Mouse (Mus musculus) erythroblast, embryonic 14.5 days (primary cell): ENCODE data around the gene Masp2. TPM values are rescaled to one million over a fixed set of nuclear protein-coding genes. Genes with fewer than 3 reads are reported as not detected.

Source experiments
- H3K27me3 ChIP-seq: 2 replicates; pipeline ENCODE4 v1.6.1; 2012; ENCODE audit warnings: inconsistent platforms; ENCODE audit not compliant: control insufficient read depth
- H3K36me3 ChIP-seq: 2 replicates; pipeline ENCODE4 v1.6.1; 2012; ENCODE audit warnings: mild to moderate bottlenecking, inconsistent platforms; ENCODE audit not compliant: control insufficient read depth
- H3K4me1 ChIP-seq: 2 replicates; pipeline ENCODE4 v1.6.1; 2012; ENCODE audit warnings: inconsistent platforms; ENCODE audit not compliant: control insufficient read depth
- H3K4me3 ChIP-seq: replicated peaks from 2 replicates; pipeline ENCODE3; 2012; ENCODE audit warnings: moderate library complexity, mild to moderate bottlenecking, inconsistent platforms
- H3K9me3 ChIP-seq: 2 replicates; pipeline ENCODE4 v1.6.1; 2012; ENCODE audit warnings: low read length, inconsistent platforms, mixed read lengths; ENCODE audit not compliant: control insufficient read depth
- GATA1 ChIP-seq: IDR thresholded peaks from 2 replicates; pipeline ENCODE4 v1.6.1; 2012; ENCODE audit warnings: low read length, inconsistent platforms, mixed read lengths
- TAL1 ChIP-seq: IDR thresholded peaks from 3 replicates; pipeline ENCODE4 v1.6.1; 2012; ENCODE audit warnings: low read length, inconsistent platforms, mixed read lengths
- polyA plus RNA-seq: library from polyadenylated mRNA; stranded (reverse); fragments of >175 nt; gene quantifications from 2 replicates; pipeline ENCODE4 v1.2.3, GENCODE M21; 2012

Masp2 gene
- polyA plus RNA-seq, 1 experiment, result 0.12 TPM

GRCm38 (mm10) chr4:148609805-148610204, 7.5 kb downstream of the Masp2 start:
- no peaks in the 10 kb centered on the region for H3K4me1 ChIP-seq
- no peaks in the 10 kb centered on the region for H3K27me3 ChIP-seq
- H3K4me3 ChIP-seq, result no peak overlapping the region
- no peaks in the 10 kb centered on the region for H3K9me3 ChIP-seq
- TF ChIP-seq GATA1 (no peak), TAL1 (no peak)
- H3K36me3 ChIP-seq, result peaks cover 59% of the 10 kb centered on the region

DNA sequence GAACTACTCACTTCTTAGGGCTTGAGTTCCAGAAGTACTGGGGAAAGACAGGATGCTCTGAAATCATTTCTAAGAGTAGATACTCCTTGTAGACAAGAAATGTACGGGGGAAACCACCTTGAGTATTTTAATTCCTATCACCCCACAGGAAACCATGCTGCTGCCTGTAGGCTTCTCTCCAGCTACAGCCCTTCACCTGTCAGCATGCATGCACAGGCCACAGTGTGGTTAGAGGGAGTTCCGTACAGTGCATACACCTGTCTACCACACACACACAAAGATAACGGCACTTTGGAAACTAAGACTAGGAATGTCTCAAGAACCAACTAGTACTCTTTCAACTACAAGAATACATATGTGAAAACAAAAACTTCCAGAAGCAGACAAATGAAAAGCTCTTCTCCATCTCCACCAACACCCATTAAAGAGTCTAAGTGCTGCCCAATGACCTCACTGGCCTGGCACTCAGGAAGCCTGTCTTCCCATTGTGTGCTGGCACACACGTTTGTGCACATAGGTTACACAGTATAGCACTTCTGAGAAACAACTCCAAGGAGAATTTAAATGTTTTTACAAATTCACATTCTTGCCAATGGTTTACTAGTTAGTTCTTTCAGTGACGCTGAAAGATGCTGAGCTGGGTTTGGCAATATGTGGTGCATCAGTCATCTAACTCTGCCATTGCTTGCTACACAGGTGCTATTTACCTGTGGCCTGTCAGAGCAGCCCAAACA, 8.4 kb downstream of the Masp2 start:
- no peaks in the 10 kb centered on the region for H3K27me3 ChIP-seq
- no peaks in the 10 kb centered on the region for H3K4me1 ChIP-seq
- H3K9me3 ChIP-seq, result no peaks in the 10 kb centered on the region
- peaks cover 68% of the 10 kb centered on the region for H3K36me3 ChIP-seq
- TF ChIP-seq TAL1, result no peak
- no peak for TF ChIP-seq GATA1
- no peak overlapping the region for H3K4me3 ChIP-seq

DNA sequence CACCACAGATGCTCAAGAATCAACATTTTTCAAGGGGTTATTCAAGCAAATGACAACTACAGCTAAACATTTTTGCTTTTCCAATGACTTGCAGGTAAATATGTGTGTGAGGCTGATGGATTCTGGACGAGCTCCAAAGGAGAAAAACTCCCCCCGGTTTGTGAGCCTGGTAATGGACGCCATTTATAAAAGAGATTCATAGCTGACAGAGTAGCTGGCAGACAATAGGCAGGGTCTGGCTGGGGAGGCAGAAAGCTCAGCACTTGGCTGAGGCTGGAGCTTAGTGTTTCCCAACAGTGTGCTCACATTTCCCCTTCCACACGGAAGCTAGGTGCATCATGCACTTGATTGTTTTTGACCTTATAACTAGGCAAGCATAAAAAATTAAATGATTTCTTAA, 10.2 kb downstream of the Masp2 start:
- Histone ChIP-seq H3K9me3 (no peaks in the 10 kb centered on the region), H3K4me1 (no peaks in the 10 kb centered on the region), H3K4me3 (no peak overlapping the region), H3K27me3 (no peaks in the 10 kb centered on the region), H3K36me3 (peaks cover 81% of the 10 kb centered on the region)
- TF ChIP-seq GATA1 (no peak), TAL1 (no peak)

DNA sequence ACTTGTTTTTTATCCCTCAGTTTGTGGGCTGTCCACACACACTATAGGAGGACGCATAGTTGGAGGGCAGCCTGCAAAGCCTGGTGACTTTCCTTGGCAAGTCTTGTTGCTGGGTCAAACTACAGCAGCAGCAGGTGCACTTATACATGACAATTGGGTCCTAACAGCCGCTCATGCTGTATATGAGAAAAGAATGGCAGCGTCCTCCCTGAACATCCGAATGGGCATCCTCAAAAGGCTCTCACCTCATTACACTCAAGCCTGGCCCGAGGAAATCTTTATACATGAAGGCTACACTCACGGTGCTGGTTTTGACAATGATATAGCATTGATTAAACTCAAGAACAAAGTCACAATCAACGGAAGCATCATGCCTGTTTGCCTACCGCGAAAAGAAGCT, 11.4 kb downstream of the Masp2 start:
- Histone ChIP-seq H3K4me1 (no peaks in the 10 kb centered on the region), H3K27me3 (no peaks in the 10 kb centered on the region), H3K4me3 (no peak overlapping the region), H3K9me3 (no peaks in the 10 kb centered on the region), H3K36me3 (peaks cover 93% of the 10 kb centered on the region)
- TF ChIP-seq GATA1, result no peak
- TF ChIP-seq TAL1, result no peak

DNA sequence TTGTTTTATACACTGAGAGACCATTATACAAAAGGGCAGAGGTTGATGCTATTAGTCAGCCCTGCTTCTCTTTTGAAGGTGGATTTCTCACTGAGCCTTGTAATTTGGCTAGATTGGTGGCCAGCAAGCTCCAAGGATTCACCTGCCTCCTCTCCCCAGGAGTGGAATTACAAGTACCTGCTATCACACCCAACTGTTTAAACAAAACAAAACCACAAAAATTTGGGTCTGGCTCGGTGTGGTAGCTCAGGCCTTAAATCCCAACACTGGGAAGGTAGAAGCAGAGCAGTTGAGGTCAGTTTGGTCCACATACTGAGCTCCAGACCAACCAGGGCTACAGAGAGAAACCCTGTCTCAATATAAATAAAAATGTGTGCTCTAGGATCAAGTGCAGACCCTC, 17.5 kb downstream of the Masp2 start:
- Histone ChIP-seq H3K36me3 (peaks cover 100% of the 10 kb centered on the region), H3K27me3 (no peaks in the 10 kb centered on the region)

GRCm38 (mm10) chr4:148620718-148621117, 18.4 kb downstream of the Masp2 start:
- no peaks in the 10 kb centered on the region for H3K9me3 ChIP-seq
- peaks cover 19% of the 10 kb centered on the region for H3K4me1 ChIP-seq
- H3K4me3 ChIP-seq, result no peak overlapping the region
- peaks cover 98% of the 10 kb centered on the region for H3K36me3 ChIP-seq
- H3K27me3 ChIP-seq, result no peaks in the 10 kb centered on the region
- TF ChIP-seq TAL1 (no peak), GATA1 (no peak)

More for the DNA sequence above, 17.5 kb downstream of the Masp2 start:
- TF ChIP-seq TAL1 (no peak), GATA1 (no peak)
- H3K4me1 ChIP-seq, result peaks cover 13% of the 10 kb centered on the region
- H3K9me3 ChIP-seq, result no peaks in the 10 kb centered on the region
- H3K4me3 ChIP-seq, result no peak overlapping the region

- H3K4me1 ChIP-seq, result peaks cover 29% of the 10 kb centered on the region
- H3K9me3 ChIP-seq, result no peaks in the 10 kb centered on the region
- H3K27me3 ChIP-seq, result no peaks in the 10 kb centered on the region
- no peak for TF ChIP-seq TAL1
- no peak for TF ChIP-seq GATA1
- peaks cover 81% of the 10 kb centered on the region for H3K36me3 ChIP-seq
- no peak overlapping the region for H3K4me3 ChIP-seq
Measured at GRCm38 (mm10) chr4:148622485-148622884, 20.1 kb downstream of the Masp2 start.

DNA sequence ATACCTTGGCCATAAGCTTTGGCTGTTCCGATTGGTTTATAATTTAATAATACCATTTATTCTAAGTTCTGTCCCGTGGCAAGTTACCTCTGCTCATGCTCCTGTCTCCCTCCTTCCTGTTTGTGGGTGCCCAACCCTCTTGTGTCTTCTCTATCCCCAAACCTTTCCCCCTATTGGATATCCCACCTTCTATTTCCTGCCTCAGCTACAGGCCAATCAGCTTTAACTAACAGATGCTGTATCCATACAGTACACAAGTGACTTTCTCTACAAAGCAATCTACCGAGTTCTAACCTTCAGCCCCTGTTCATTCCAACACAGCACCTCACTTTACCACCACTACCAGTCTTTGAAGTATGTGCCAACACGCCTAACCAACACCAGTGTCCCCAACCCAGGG, 21.3 kb downstream of the Masp2 start:
- Histone ChIP-seq H3K4me3 (peak overlapping the region; percentile 18), H3K27me3 (no peaks in the 10 kb centered on the region), H3K4me1 (peaks cover 35% of the 10 kb centered on the region), H3K9me3 (no peaks in the 10 kb centered on the region), H3K36me3 (peaks cover 70% of the 10 kb centered on the region)
- TF ChIP-seq TAL1, result no peak
- no peak for TF ChIP-seq GATA1

GRCm38 (mm10) chr4:148625010-148625409, 22.7 kb downstream of the Masp2 start:
- H3K36me3 ChIP-seq, result peaks cover 56% of the 10 kb centered on the region

More at GRCm38 (mm10) chr4:148625010-148625409, 22.7 kb downstream of the Masp2 start:
- TF ChIP-seq GATA1, result no peak
- no peaks in the 10 kb centered on the region for H3K27me3 ChIP-seq
- no peaks in the 10 kb centered on the region for H3K9me3 ChIP-seq
- peaks cover 35% of the 10 kb centered on the region for H3K4me1 ChIP-seq
- H3K4me3 ChIP-seq, result peak overlapping the region; percentile 100
